Mouse (Mus musculus) cerebellum, postnatal 4 days (tissue): ENCODE data around the gene Lin37.

Source experiments
- DNase-seq, 2 experiments: peaks; one replicate each; pipeline ENCODE4 v3.0.0; 2022; ENCODE audit warnings: low spot score in 2 of 2, mixed read lengths in 1 of 2

The Lin37 gene

GRCm38 (mm10) chr7:30552102-30553020, 7.3 kb downstream of the Lin37 start, which contains the start of the genes Hspb6 and Proser3:
Gene Hspb6 (plus strand): TSS chr7:30552178.
Gene Proser3 (minus strand): TSS chr7:30552299.
- peak; percentile 84 to 94 for DNase-seq

- DNase-seq = no peak
Measured at GRCm38 (mm10) chr7:30551445-30552101, 8.1 kb downstream of the Lin37 start.

- DNase-seq = no peak
Measured at GRCm38 (mm10) chr7:30550603-30551002, 9.0 kb downstream of the Lin37 start.

GRCm38 (mm10) chr7:30549880-30550279, 9.8 kb downstream of the Lin37 start:
- DNase-seq = no peak

- DNase-seq = no peak
Measured at GRCm38 (mm10) chr7:30544327-30544726, 15.3 kb downstream of the Lin37 start.

- no peak for DNase-seq
Measured at GRCm38 (mm10) chr7:30540572-30540971, 19.1 kb downstream of the Lin37 start.

- peak; percentile 94 to 98 for DNase-seq
Measured at GRCm38 (mm10) chr7:30534633-30535577, 24.7 kb downstream of the Lin37 start, which contains the start of gene Arhgap33. Gene Arhgap33 (minus strand): TSS chr7:30535060.

GRCm38 (mm10) chr7:30533941-30534632, 25.6 kb downstream of the Lin37 start:
- DNase-seq = no peak

GRCm38 (mm10) chr7:30532931-30533330, 26.7 kb downstream of the Lin37 start:
- no peak for DNase-seq

- DNase-seq = no peak
Measured at GRCm38 (mm10) chr7:30531291-30531815, 28.3 kb downstream of the Lin37 start.

- no peak for DNase-seq
Measured at GRCm38 (mm10) chr7:30526981-30527380, 32.7 kb downstream of the Lin37 start.

- no peak for DNase-seq
Measured at GRCm38 (mm10) chr7:30526399-30526798, 33.2 kb downstream of the Lin37 start.

- no peak for DNase-seq
Measured at GRCm38 (mm10) chr7:30525954-30526353, 33.7 kb downstream of the Lin37 start.

GRCm38 (mm10) chr7:30524487-30524886, 35.2 kb downstream of the Lin37 start:
- no peak for DNase-seq

GRCm38 (mm10) chr7:30522871-30523270, 36.8 kb downstream of the Lin37 start:
- DNase-seq = no peak

- peak in 1 of 2 experiments; percentile 45 for DNase-seq
Measured at GRCm38 (mm10) chr7:30520856-30521255, 38.8 kb downstream of the Lin37 start.

GRCm38 (mm10) chr7:30520396-30520795, 39.2 kb downstream of the Lin37 start:
- DNase-seq = peak in 1 of 2 experiments; percentile 42

- no peak for DNase-seq
Measured at GRCm38 (mm10) chr7:30518325-30518724, 41.3 kb downstream of the Lin37 start.

- DNase-seq = no peak
Measured at GRCm38 (mm10) chr7:30515003-30515760, 44.5 kb downstream of the Lin37 start.

GRCm38 (mm10) chr7:30508061-30508460, 51.6 kb downstream of the Lin37 start:
- DNase-seq = no peak
